Mouse (Mus musculus): ENCODE measurements at regions not wholly inside any gene's neighbourhood (a gene's known extent, or its start where the extent isn't known, plus 50 kb on each side); places are given as distances from the start of the nearest gene placed in this dataset.

DNA sequence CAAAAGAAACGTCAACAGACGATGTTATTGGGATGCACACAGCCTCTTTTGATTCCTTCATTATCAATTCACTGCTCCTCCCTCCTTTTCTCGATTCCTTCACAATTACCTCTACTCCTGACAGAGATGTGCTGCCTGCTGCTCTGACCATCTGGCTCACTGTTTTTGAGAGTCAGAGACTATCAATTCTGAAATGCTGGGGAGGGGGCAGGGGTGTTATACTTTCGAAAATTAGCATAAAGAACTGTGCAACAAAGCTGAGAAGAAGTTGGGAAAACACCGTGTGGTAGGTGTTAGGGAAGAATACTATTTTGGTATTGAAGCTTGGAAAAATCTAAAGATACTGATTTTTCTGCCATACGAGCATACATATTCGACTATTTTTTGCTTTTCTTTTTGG is 96.4 kb downstream of the Nedd1 start:
- CTCF ChIA-PET, result no interaction called here
- in situ Hi-C loops (cut with MboI; ENCODE audit: low pct_unique_long_range_greater_than_20kb), result no loop called here
- DNase-seq (ENCODE audit: low read depth, low spot score) (no peak), ATAC-seq (no peak)
- POLR2A ChIA-PET, result no interaction called here
- no peaks in the 10 kb centered on the region for H3K27me3 ChIP-seq
- TF ChIP-seq CTCF (IDR thresholded peaks at IDR 0.05), result no peak

DNA sequence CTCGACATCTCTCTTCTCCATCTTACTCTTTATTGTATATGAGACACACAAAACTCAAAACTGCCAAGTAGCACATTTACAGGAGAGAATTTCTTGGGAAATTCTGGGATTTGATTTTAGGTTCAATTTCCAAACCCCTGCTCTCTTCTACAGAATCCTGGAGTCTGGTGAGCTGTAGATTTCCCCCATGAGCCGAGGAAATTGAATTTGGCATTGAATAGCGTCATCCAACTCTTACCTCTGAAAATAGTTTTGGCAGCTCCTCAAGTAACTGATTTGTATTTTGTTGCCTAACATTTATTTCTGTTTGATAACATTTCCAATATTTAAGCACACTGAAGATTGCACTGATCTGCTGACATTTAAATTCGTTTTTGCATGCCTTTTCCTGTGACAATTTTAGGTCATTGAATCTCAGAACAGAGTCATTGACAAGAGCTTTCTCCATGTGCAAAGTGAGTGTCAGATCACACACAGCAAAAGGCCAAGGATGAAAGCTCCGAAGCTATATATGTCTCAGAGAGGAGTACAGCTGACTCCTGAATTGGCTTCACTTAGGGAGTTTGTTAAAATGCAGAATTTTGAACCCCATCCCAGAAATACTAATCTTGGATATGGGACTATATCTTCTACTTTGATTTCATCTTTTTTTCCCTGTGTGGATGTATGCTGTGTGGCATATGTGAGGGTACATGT is 106.4 kb downstream of the Nedd1 start:
- in situ Hi-C loops (cut with MboI; ENCODE audit: low pct_unique_long_range_greater_than_20kb), result no loop called here
- POLR2A ChIA-PET, result no interaction called here
- CTCF ChIA-PET, result interaction anchor here (3.0 kb wide), 1 partner anchor 15 kb away, joined by 8 read pairs; no protein-coding TSS in a partner anchor
- H3K27me3 ChIP-seq, result no peaks in the 10 kb centered on the region
- ATAC-seq, result no peak
- TF ChIP-seq CTCF (IDR thresholded peaks at IDR 0.05), result no peak
- no peak for DNase-seq (ENCODE audit: low read depth, low spot score)

GRCm38 (mm10) chr10:92614341-92614740 is 107.9 kb downstream of the Nedd1 start:
- no peaks in the 10 kb centered on the region for H3K27me3 ChIP-seq
- TF ChIP-seq CTCF (IDR thresholded peaks at IDR 0.05), result no peak
- ATAC-seq (no peak), DNase-seq (ENCODE audit: low read depth, low spot score) (no peak)
- POLR2A ChIA-PET, result no interaction called here
- CTCF ChIA-PET, result interaction anchor here (1.5 kb wide), 1 partner anchor 14 kb away, joined by 5 read pairs; no protein-coding TSS in a partner anchor
- in situ Hi-C loops (cut with MboI; ENCODE audit: low pct_unique_long_range_greater_than_20kb), result no loop called here

- no peak for TF ChIP-seq CTCF (IDR thresholded peaks at IDR 0.05)
- no peaks in the 10 kb centered on the region for H3K27me3 ChIP-seq
- POLR2A ChIA-PET, result no interaction called here
- no peak for DNase-seq (ENCODE audit: low read depth, low spot score)
- ATAC-seq, result no peak
- CTCF ChIA-PET, result no interaction called here
- in situ Hi-C loops (cut with MboI; ENCODE audit: low pct_unique_long_range_greater_than_20kb), result no loop called here
Measured at GRCm38 (mm10) chr10:92611060-92611459, 111.2 kb downstream of the Nedd1 start.

- ChIA-PET CTCF (no interaction called here), POLR2A (no interaction called here)
- ATAC-seq, result no peak
- DNase-seq (ENCODE audit: low read depth, low spot score), result no peak
- TF ChIP-seq CTCF (IDR thresholded peaks at IDR 0.05), result no peak
- no peaks in the 10 kb centered on the region for H3K27me3 ChIP-seq
- in situ Hi-C loops (cut with MboI; ENCODE audit: low pct_unique_long_range_greater_than_20kb), result no loop called here
Measured at GRCm38 (mm10) chr10:92606761-92607160, 115.5 kb downstream of the Nedd1 start.

DNA sequence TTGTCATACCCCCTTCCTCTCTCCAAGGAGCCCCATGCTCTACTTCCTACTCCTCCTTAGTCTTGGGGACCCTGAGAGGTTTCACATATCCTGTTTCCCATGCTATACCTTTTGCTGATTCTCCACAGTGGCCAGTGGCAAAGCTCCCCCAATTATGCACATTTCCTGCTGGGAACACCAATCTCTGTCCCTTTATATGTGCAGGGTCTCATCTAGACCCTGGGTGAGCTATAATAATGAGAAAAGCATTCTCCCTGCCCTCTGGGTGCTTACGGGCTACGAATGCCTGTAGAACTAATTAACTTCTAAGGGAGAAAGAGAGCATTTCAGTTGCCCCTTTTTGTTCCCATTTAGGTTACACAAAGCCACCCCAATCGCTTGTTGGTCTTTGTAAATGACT is 116.6 kb downstream of the Nedd1 start:
- ATAC-seq (no peak), DNase-seq (ENCODE audit: low read depth, low spot score) (no peak)
- no peaks in the 10 kb centered on the region for H3K27me3 ChIP-seq
- in situ Hi-C loops (cut with MboI; ENCODE audit: low pct_unique_long_range_greater_than_20kb), result no loop called here
- POLR2A ChIA-PET, result no interaction called here
- no peak for TF ChIP-seq CTCF (IDR thresholded peaks at IDR 0.05)
- CTCF ChIA-PET, result no interaction called here

DNA sequence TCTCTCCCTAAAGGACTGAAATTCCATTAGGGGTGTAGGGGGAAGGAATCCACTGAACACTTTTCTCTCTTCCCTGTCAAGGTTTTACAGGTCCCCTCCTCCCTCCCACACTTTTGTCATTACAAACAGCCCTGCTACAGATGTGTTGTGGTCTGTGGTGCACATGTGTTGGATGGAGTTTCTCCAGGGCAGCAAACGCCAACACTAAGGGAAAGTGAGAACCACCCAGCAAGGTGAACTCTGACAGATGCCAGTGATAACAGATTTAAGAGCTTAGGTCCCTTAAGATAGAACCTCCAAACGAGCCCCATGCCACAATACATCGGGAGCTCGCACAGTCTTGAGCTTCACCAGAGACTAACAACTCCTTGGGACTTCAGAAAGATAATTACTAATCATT is 122.1 kb downstream of the Nedd1 start:
- in situ Hi-C loops (cut with MboI; ENCODE audit: low pct_unique_long_range_greater_than_20kb), result no loop called here
- DNase-seq (ENCODE audit: low read depth, low spot score), result no peak
- ChIA-PET POLR2A (no interaction called here), CTCF (interaction anchor here (0.8 to 1.8 kb wide), 3 partner anchors 14 to 17 kb away, joined by 4 to 8 read pairs (median 5); no protein-coding TSS in a partner anchor)
- ATAC-seq, result no peak
- no peaks in the 10 kb centered on the region for H3K27me3 ChIP-seq
- no peak for TF ChIP-seq CTCF (IDR thresholded peaks at IDR 0.05)

- ATAC-seq, result peak; percentile 60
- in situ Hi-C loops (cut with MboI; ENCODE audit: low pct_unique_long_range_greater_than_20kb), result no loop called here
- DNase-seq (ENCODE audit: low read depth, low spot score), result peak; percentile 42
Measured at GRCm38 (mm10) chr10:92595496-92596355, 126.5 kb downstream of the Nedd1 start.

DNA sequence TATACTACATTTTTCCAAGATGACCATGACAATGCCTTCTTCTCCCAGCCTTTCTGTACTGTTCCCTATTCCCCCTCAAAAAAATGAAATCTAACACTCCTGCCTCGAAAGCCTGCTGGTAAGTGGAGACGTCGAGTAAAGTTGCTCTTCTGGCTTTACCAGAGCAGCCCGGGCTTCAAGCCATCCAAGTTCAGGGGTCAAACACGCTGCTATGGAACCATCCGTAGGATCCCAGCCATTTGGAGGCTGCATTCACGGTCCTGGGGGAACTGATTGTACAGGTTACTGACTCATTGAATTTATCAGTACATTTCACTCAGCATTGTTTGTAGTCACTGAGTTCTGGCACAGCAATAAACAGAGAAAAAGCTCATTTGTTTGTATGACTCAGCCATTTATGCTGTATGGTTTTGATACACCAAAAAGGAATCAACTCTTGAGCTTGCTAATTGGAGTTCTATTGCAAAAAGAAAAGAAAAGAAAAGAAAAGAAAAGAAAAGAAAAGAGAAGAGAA is 128.2 kb downstream of the Nedd1 start:
- no peak for ATAC-seq
- H3K27me3 ChIP-seq, result no peaks in the 10 kb centered on the region
- ChIA-PET CTCF (no interaction called here), POLR2A (no interaction called here)
- no peak for TF ChIP-seq CTCF (IDR thresholded peaks at IDR 0.05)
- no peak for DNase-seq (ENCODE audit: low read depth, low spot score)
- in situ Hi-C loops (cut with MboI; ENCODE audit: low pct_unique_long_range_greater_than_20kb), result no loop called here

More at GRCm38 (mm10) chr10:92595496-92596355, 126.5 kb downstream of the Nedd1 start:
- TF ChIP-seq CTCF (IDR thresholded peaks at IDR 0.05), result no peak
- H3K27me3 ChIP-seq, result no peaks in the 10 kb centered on the region
- ChIA-PET POLR2A (no interaction called here), CTCF (no interaction called here)

- ChIA-PET CTCF (interaction anchor here (1.0 to 1.3 kb wide), 2 partner anchors 23 to 298 kb away, joined by 3 read pairs; no protein-coding TSS in a partner anchor), POLR2A (no interaction called here)
- DNase-seq (ENCODE audit: low read depth, low spot score) (peak; percentile 56), ATAC-seq (peak; percentile 83)
- no peak for TF ChIP-seq CTCF (IDR thresholded peaks at IDR 0.05)
- no peaks in the 10 kb centered on the region for H3K27me3 ChIP-seq
- in situ Hi-C loops (cut with MboI; ENCODE audit: low pct_unique_long_range_greater_than_20kb), result no loop called here
Measured at GRCm38 (mm10) chr10:92578872-92579271, 143.3 kb downstream of the Nedd1 start.

GRCm38 (mm10) chr10:92570496-92570895 is 151.7 kb downstream of the Nedd1 start:
- CTCF ChIA-PET, result no interaction called here
- no peak for ATAC-seq
- no peak for TF ChIP-seq CTCF (IDR thresholded peaks at IDR 0.05)
- no peak for DNase-seq (ENCODE audit: low read depth, low spot score)
- no peaks in the 10 kb centered on the region for H3K27me3 ChIP-seq
- in situ Hi-C loops (cut with MboI; ENCODE audit: low pct_unique_long_range_greater_than_20kb), result no loop called here
- POLR2A ChIA-PET, result no interaction called here
